Mouse (Mus musculus) stomach, embryonic 15.5 days (tissue): ENCODE measurements around the gene Smg6. TPM values are rescaled to one million over a fixed set of nuclear protein-coding genes. Genes with fewer than 3 reads are reported as not detected.
"Not testable (repeated sequence)": the region's sequence is repeated elsewhere in the genome, so short reads cannot be mapped to it uniquely, and the experiment has no call there.

Experiments used
- ATAC-seq: fragments of 200-750 bp; cut with Nextera tagmentation; 2 replicates; pipeline ENCODE4 v1.8.0; 2017; ENCODE audit warnings: low read depth, moderate number of reproducible peaks, moderate TSS enrichment; ENCODE audit not compliant: insufficient read depth, low FRiP score
- H3K27ac ChIP-seq: fragments of 300-500 bp; sonication (generic); 2 replicates; pipeline ENCODE4 v1.5.1; 2015; ENCODE audit warnings: mild to moderate bottlenecking, inconsistent platforms
- H3K27me3 ChIP-seq: fragments of 300-500 bp; sonication (generic); replicated peaks from 2 replicates; pipeline ENCODE4 v1.6.1; 2015; ENCODE audit warnings: inconsistent platforms
- H3K36me3 ChIP-seq: fragments of 300-500 bp; sonication (generic); 2 replicates; pipeline ENCODE4 v1.6.1; 2015; ENCODE audit warnings: inconsistent platforms
- H3K4me1 ChIP-seq: fragments of 300-500 bp; sonication (generic); 2 replicates; pipeline ENCODE4 v1.6.1; 2015; ENCODE audit warnings: inconsistent platforms
- H3K4me2 ChIP-seq: fragments of 300-500 bp; sonication (generic); 2 replicates; pipeline ENCODE4 v1.6.1; 2015; ENCODE audit warnings: mild to moderate bottlenecking, inconsistent platforms
- H3K4me3 ChIP-seq: fragments of 300-500 bp; sonication (generic); replicated peaks from 2 replicates; pipeline ENCODE4 v1.5.1; 2015; ENCODE audit warnings: inconsistent platforms
- H3K9ac ChIP-seq: fragments of 300-500 bp; sonication (generic); 2 replicates; pipeline ENCODE4 v1.6.1; 2015; ENCODE audit warnings: inconsistent platforms
- H3K9me3 ChIP-seq: fragments of 300-500 bp; sonication (generic); 2 replicates; pipeline ENCODE4 v1.6.1; 2016; ENCODE audit warnings: inconsistent platforms
- WGBS: fragments of 180-500 bp; shearing (Covaris S2); methylation state at CpG from one replicate; pipeline ENCODE4 v1.1.7; 2015; 5-methylcytosine and 5-hydroxymethylcytosine counted together
- polyA plus RNA-seq: library from polyadenylated mRNA; unstranded; fragments of >200 nt; fragmentation: Nextera tagmentation; extraction: Ambion mirVana; gene quantifications from 2 replicates; pipeline ENCODE4 v1.2.1, GENCODE M21; 2015

The Smg6 gene
- polyA plus RNA-seq, 1 experiment from 2014 or later = 14.4 TPM

DNA sequence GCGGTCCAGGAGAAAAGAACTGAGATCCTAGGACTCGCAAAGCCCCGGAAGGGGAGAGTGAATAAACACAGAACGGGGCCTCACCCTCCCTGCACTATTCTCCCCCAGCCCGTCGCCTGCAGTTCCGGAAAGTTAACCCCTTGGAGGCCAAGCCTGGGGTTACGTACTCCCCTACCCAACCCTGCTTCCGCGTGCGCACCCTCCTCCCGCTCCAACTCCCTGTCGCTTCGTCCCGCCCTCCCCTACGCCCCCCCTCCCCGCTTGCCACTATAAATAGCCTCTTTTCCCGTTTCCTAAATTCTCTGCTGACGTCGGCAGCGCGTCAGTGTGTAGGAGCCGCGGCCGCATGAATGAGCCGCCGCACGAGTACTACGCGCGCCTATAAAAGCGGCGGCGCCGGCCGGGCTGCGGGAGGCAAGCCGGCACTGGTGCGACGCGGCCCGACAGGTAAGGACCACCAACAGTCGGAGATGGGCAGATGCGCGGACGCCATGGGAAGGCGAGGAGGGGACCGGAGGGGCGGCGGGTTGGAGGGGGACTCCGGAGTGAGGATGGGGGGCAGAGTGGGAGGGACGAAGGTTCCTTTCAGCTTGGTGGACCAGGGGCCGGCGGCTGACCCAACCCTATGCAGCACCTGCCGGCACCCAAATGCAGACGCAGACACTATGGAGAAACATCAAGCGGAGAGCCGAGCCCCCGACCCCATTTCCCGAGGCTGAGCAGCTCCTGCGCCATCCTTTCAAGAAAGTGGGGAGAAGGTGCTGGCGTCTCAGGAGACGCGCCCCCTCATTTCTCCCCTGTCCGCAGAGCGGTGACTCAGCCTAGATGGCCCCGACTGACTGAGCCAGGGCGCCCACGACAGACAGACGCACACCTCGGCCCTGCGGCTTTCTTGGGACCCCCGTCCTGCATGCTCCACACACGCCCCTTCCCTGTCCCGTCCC is 246.8 kb downstream of the Smg6 start:
- H3K4me1 ChIP-seq = peaks cover 50% of the 10 kb centered on the region

GRCm38 (mm10) chr11:75173095-75173798 is 247.6 kb downstream of the Smg6 start:
- Histone ChIP-seq H3K27ac (no peak overlapping the region), H3K4me1 (peaks cover 48% of the 10 kb centered on the region), H3K4me3 (peak overlapping the region; percentile 71), H3K27me3 (peaks cover 38% of the 10 kb centered on the region), H3K4me2 (peak overlapping the region; percentile 97), H3K9ac (no peak overlapping the region), H3K9me3 (no peaks in the 10 kb centered on the region), H3K36me3 (peaks cover 5% of the 10 kb centered on the region; the same call in 1 of the 2 replicates)
- WGBS = under 1% methylated on average over 69 of the region's 71 CpGs
- ATAC-seq = peak; percentile 34

More for the DNA sequence above, 246.8 kb downstream of the Smg6 start:
- H3K9me3 ChIP-seq = no peaks in the 10 kb centered on the region
- ATAC-seq = no peak
- no peak overlapping the region; the same call in 1 of the 2 replicates for H3K9ac ChIP-seq
- H3K4me2 ChIP-seq = peak overlapping the region; percentile 97
- WGBS = under 1% methylated on average over 75 of the region's 75 CpGs
- peak overlapping the region; percentile 71 for H3K4me3 ChIP-seq
- peaks cover 46% of the 10 kb centered on the region for H3K27me3 ChIP-seq
- H3K36me3 ChIP-seq = peaks cover 5% of the 10 kb centered on the region; the same call in 1 of the 2 replicates
- no peak overlapping the region for H3K27ac ChIP-seq

GRCm38 (mm10) chr11:75173799-75174165 is 248.2 kb downstream of the Smg6 start:
- H3K4me3 ChIP-seq = peak overlapping the region; percentile 71
- no peak overlapping the region for H3K27ac ChIP-seq
- peaks cover 45% of the 10 kb centered on the region for H3K4me1 ChIP-seq
- H3K9me3 ChIP-seq = no peaks in the 10 kb centered on the region
- peaks cover 5% of the 10 kb centered on the region; the same call in 1 of the 2 replicates for H3K36me3 ChIP-seq
- WGBS = 2% methylated on average over 15 of the region's 15 CpGs
- peaks cover 33% of the 10 kb centered on the region for H3K27me3 ChIP-seq
- ATAC-seq = no peak
- H3K4me2 ChIP-seq = peak overlapping the region; percentile 97
- no peak overlapping the region for H3K9ac ChIP-seq

DNA sequence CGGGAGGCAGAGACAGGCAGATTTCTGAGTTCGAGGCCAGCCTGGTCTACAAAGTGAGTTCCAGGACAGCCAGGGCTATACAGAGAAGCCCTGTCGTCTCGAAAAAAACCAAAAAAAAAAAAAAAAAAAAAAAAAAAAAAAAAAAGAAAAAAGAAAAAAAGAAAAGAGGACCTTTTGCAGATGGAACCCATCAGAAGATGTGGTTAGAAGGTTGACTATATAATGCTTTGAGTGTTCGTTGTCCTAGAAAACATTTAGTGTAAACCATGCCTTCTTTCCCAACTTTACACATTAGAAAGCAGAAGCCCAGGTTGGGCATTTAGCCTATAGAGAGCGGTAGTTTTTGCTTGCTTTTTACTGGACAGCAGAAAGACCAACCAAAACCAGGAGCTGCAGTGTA is 249.0 kb downstream of the Smg6 start:
- not testable (repeated sequence) for H3K4me2 ChIP-seq, H3K4me3 ChIP-seq, H3K9me3 ChIP-seq, H3K36me3 ChIP-seq, H3K27ac ChIP-seq, ATAC-seq, H3K9ac ChIP-seq
- WGBS = 58% methylated on average over 6 of the region's 6 CpGs
- Histone ChIP-seq H3K27me3 (peaks cover 31% of the 10 kb centered on the region), H3K4me1 (peaks cover 43% of the 10 kb centered on the region)

- Histone ChIP-seq H3K9me3 (no peaks in the 10 kb centered on the region), H3K27me3 (no peaks in the 10 kb centered on the region), H3K36me3 (peaks cover 10% of the 10 kb centered on the region), H3K9ac (peak overlapping the region; percentile 65; the same call in 1 of the 2 replicates), H3K27ac (peak overlapping the region; percentile 85; the same call in 1 of the 2 replicates), H3K4me3 (peak overlapping the region; percentile 78), H3K4me2 (peak overlapping the region; percentile 78), H3K4me1 (peaks cover 17% of the 10 kb centered on the region)
- ATAC-seq = no peak
- 43% methylated on average over 12 of the region's 12 CpGs for WGBS
Observed at GRCm38 (mm10) chr11:75178011-75178410, 252.4 kb downstream of the Smg6 start.

DNA sequence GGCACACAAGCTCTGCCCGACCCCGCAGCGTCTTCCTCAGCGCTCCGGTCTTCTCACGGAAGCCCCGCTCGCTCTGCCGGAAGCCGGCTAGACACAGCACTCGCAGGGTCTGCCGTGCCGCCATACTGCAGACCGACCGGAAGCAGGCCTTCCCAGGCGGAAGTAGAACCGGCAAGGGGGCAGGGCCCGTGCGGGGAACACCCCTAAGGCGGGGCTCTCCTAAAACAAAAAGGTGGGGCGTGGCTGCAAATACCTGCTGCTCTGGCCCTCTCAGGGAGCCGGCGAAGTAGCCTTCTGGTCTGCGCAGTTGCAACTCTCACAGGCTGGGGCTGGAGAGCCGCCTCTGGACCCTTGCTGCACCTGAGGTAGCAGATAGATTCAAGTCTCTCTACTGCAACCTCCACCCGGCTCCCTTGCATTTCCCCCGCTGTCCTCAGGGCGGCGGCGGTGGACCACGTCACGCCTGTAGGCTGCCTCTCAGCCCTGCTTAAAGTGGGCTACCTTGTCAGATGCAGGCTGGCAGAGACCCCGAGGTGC is 253.1 kb downstream of the Smg6 start, which contains the start of gene Ovca2:
Ovca2 (minus strand) TSS at position 164 of the 537 bp plus-strand sequence.
- Histone ChIP-seq H3K9ac (peak within 1 kb of the TSS; percentile 65), H3K4me2 (peak within 1 kb of the TSS; percentile 78), H3K4me3 (peak within 1 kb of the TSS; percentile 78), H3K9me3 (no peaks in the 10 kb centered on the region), H3K27me3 (no peaks in the 10 kb centered on the region), H3K36me3 (peaks cover 16% of the 10 kb centered on the region), H3K27ac (peak within 1 kb of the TSS; percentile 85), H3K4me1 (peaks cover 11% of the 10 kb centered on the region)
- under 1% methylated on average over 32 of the region's 33 CpGs for WGBS
- ATAC-seq = peak; percentile 94

DNA sequence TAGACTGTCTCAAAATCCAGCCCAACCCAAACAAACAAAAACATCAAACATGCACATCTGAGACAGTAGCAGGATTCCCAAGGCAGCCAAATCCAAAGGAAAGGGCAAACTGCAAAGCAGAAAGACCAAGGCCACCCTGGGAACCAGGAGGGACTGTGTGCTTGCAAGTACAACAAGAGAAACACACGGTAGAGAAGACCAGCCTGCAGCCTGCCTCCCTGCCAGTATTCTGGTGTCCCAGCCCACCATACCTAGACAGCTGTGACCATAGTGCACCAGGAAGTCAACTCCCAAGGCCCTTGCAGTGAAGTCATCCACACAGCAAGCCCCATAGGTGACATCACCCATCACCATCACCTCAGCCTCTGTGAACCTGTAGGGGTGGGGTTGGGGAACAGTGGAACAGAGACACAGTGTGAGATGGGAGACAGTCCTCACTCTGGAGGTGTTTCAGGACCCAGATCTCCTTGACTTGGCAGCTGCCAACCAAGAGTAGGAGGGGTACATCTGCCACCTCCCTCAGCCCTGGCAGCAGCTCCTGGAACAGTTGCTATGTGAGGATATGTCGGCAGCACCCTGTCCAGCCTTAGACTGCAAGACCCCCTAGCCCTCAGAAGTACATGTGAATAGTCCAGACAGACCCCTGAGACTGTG is 258.4 kb downstream of the Smg6 start:
- no peak for ATAC-seq
- H3K36me3 ChIP-seq = peaks cover 12% of the 10 kb centered on the region; the same call in 1 of the 2 replicates
- no peak overlapping the region for H3K9ac ChIP-seq
- peaks cover 4% of the 10 kb centered on the region; the same call in 1 of the 2 replicates for H3K4me1 ChIP-seq
- no peak overlapping the region for H3K4me3 ChIP-seq
- H3K9me3 ChIP-seq = no peaks in the 10 kb centered on the region
- no peaks in the 10 kb centered on the region for H3K27me3 ChIP-seq
- H3K27ac ChIP-seq = no peak overlapping the region
- WGBS = 78% methylated on average over 2 of the region's 2 CpGs
- H3K4me2 ChIP-seq = no peak overlapping the region

DNA sequence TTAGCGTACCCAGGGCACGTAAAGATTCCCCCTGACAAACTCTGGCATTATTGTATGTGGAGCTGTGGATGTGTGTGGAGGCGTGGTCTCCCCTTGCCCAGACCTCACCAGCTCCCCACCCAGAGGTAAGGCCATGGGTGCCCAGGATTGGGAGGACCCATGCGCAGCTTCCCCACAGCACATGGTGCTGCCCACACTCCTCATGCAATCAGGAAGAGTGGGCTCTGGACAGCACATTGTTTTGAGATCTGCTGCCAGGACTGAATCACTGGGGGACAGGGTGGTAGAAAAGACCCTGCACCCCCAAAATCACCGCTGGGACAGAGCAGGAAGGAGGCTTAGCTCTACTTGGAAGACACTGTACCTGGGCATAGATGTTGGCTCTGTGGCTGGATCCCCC is 258.9 kb downstream of the Smg6 start:
- 93% methylated on average over 5 of the region's 5 CpGs for WGBS
- Histone ChIP-seq H3K27me3 (no peaks in the 10 kb centered on the region), H3K27ac (no peak overlapping the region), H3K9me3 (no peaks in the 10 kb centered on the region), H3K4me1 (peaks cover 5% of the 10 kb centered on the region), H3K9ac (no peak overlapping the region), H3K36me3 (peaks cover 12% of the 10 kb centered on the region; the same call in 1 of the 2 replicates), H3K4me2 (no peak overlapping the region), H3K4me3 (no peak overlapping the region)
- ATAC-seq = no peak

GRCm38 (mm10) chr11:75184986-75185385 is 259.4 kb downstream of the Smg6 start:
- H3K9ac ChIP-seq = no peak overlapping the region
- H3K4me1 ChIP-seq = peaks cover 7% of the 10 kb centered on the region
- H3K36me3 ChIP-seq = peaks cover 12% of the 10 kb centered on the region; the same call in 1 of the 2 replicates
- H3K4me2 ChIP-seq = no peak overlapping the region
- no peak for ATAC-seq
- 66% methylated on average over 2 of the region's 2 CpGs for WGBS
- no peaks in the 10 kb centered on the region for H3K27me3 ChIP-seq
- H3K9me3 ChIP-seq = no peaks in the 10 kb centered on the region
- no peak overlapping the region for H3K27ac ChIP-seq
- no peak overlapping the region for H3K4me3 ChIP-seq

DNA sequence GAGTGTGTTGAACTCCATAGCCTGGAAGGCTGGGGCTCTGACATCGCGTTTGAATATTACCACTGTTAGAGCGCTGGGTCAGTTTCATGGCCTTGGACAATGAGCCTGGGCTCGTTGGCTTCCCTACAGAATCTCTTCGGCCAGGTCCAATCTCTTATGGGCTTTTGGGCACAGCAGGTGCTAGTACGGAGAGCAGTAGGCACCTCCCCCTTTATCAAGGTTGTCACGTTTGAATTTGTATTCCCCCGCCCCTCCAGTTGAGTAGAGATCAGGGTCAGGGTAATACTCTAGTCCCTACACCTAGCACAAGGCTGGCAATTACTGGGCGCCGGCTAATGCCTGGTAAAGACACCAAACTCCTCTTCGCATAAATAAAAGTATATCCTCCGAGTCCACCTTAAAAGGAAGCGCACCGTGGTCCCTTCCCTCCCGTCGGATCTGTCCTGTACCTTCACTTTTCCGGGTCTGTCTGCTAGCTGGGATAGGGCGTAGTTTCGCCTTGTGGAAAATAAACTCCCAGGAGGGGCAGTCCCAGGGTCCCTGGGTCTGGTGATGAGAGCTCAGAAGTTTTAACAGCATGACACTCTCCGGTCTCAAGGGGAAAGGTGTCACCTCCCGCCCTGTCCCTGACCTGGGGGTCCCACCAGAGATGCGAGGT is 264.2 kb downstream of the Smg6 start:
- H3K27ac ChIP-seq = peak overlapping the region; percentile 64
- peak overlapping the region; percentile 62 for H3K9ac ChIP-seq
- WGBS = under 1% methylated on average over 22 of the region's 22 CpGs
- H3K36me3 ChIP-seq = no peaks in the 10 kb centered on the region
- peak overlapping the region; percentile 82 for H3K4me3 ChIP-seq
- H3K27me3 ChIP-seq = peaks cover 21% of the 10 kb centered on the region
- H3K4me1 ChIP-seq = peaks cover 26% of the 10 kb centered on the region
- H3K9me3 ChIP-seq = no peaks in the 10 kb centered on the region
- peak; percentile 38 for ATAC-seq
- H3K4me2 ChIP-seq = peak overlapping the region; percentile 79

DNA sequence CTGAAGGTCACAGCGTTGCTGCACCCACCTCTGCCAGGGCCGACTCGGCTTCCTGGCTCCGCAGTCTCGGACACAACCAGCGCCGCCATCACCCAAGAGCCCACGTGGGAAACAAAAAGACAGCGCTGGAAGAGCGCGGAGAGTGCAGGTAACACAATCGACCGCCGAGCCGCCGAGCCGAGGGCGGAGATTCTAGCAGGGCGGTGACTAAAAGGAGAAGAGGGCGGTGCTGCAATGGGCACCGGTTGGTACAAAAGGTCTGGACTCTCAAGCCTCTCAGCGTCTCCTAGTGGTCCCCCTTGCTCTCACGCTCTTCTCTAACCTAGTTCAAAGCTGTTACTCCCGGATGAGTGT is 264.7 kb downstream of the Smg6 start:
- H3K4me1 ChIP-seq = peaks cover 31% of the 10 kb centered on the region
- peak overlapping the region; percentile 62 for H3K9ac ChIP-seq
- H3K27me3 ChIP-seq = peaks cover 26% of the 10 kb centered on the region
- WGBS = under 1% methylated on average over 24 of the region's 24 CpGs
- ATAC-seq = peak; percentile 73
- peak overlapping the region; percentile 82 for H3K4me3 ChIP-seq
- H3K27ac ChIP-seq = peak overlapping the region; percentile 64
- H3K4me2 ChIP-seq = peak overlapping the region; percentile 79
- no peaks in the 10 kb centered on the region for H3K9me3 ChIP-seq
- H3K36me3 ChIP-seq = no peaks in the 10 kb centered on the region
